Mouse (Mus musculus): ENCODE results near the gene Tpx2.
A peak's percentile ranks its signal among the peaks of the same experiment; 100 is the strongest.

Gene Tpx2

DNA sequence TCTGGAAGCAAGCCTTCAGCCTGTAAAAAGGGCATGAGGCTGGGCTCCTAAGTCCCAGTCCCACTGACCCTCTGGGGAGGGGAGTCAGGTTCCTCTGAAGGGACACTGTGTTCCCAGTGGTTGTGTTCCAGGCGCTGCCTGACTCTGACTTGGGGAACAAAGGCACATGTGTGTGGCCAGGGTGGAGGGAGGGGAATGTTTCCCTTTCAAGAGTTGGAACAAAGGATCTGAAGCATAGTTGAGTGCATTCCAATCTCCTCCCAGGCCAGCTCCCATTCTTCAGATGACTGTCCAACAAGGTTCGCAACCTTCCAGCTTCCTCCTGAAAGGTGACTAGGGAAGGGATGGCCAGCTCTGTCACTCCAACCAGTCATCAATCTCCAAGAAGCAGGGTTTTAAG, 27.4 kb upstream of the Tpx2 start:
- peak; percentile 52 for DNase-seq (ENCODE audit: low spot score)

GRCm38 (mm10) chr2:152821023-152821422, 26.7 kb upstream of the Tpx2 start:
- DNase-seq (ENCODE audit: low spot score), result peak; percentile 41

DNA sequence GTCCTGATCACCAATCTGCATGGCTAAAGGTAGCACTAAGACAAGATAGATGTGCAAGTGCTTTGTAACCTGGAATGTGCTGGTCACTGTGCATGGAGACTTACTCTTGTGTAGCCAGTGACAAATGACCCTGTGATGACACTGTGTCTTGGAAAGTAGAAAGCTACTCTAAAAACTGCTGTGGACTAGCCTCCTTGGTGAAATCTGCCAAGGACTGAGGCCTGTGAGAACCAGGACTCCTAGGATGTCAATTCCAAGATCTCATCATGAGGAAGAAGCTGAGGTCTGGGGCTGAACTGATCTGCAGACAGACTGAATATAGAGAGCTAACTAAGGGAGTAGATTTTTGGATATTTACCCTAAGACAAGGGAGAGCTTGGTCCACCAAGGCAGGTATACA, 26.2 kb upstream of the Tpx2 start:
- DNase-seq (ENCODE audit: low spot score), result no peak

- no peak for DNase-seq (ENCODE audit: low spot score)
Observed at GRCm38 (mm10) chr2:152823770-152824169, 24.0 kb upstream of the Tpx2 start.

DNA sequence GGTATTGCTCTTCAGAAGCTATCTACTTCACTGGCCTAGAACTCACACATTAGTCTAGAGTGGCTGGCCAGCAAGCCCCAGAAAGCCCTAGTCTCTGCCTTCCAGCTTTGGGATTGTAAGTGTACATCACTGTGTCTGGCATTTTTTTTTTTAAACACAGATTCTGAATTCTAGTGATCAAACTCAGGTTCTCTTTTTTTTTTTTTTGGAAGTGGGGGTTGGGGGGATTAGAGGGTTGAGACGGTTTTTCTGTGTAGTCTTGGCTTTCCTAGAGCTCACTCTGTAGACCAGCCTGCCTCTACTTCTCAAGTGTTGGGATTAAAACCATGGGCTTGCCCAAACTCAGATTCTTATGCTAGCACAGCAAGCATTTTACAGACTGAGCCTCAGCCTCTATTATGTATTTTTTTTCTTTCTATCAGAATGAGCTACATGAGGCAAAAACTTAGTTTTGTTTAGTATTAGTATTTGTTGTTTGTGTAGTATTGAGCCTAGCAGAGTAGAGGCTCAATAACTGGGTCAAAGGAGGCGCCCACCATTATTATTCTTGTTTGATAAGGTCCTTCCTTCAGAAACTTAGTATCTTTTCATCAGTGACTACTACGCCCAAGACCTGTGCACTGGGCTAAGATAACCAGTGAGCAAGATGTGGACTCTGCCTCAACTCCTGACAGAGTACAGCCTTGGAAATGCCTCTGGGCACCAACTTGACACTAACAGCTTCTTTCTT, 23.2 kb upstream of the Tpx2 start:
- DNase-seq (ENCODE audit: low spot score), result no peak

DNA sequence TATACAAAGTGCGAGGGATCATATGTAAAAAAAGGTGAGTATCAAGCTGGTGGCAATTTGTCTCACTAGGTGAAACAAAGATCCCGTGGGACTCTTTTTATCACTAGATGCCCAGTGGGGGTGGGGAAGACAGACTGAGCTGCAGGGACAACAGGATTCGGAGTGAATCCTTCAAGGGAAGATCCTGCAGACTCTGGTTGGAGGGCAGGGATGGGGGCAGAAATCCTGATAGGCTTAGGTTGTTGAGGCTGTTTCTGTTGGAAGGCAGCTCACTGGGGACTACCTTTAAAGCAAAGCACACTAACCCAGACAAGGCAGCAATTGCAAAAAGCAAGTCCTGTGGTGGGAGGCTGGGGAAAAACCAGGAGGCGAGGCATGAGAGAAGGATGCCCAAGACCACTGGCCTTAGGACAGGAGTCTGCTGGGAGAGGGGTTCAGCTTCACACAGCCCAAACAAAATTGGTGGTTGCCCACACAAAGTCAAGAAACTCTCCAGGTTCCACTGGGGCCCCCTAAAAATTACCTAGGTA, 22.5 kb upstream of the Tpx2 start:
- DNase-seq (ENCODE audit: low spot score), result no peak

DNA sequence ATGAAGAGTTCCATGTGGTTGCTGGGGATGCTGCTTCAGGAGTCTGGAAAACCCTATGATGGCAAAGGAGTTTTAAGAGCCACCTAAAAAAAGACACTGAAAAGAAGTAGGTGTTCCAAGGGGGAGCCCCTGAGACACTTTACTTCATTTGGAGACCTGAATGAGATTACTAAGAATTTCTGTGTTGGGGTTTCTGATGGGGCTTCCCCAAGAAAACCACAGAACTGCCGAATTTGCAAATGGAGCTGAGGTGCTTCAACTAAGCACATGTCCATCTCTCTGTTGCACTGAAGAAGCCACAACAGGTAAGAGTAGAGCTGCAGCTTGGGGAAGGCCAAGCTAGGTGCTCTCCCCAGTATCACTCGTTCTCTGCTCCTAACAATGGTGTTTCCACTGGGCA, 22.1 kb upstream of the Tpx2 start:
- no peak for DNase-seq (ENCODE audit: low spot score)

DNA sequence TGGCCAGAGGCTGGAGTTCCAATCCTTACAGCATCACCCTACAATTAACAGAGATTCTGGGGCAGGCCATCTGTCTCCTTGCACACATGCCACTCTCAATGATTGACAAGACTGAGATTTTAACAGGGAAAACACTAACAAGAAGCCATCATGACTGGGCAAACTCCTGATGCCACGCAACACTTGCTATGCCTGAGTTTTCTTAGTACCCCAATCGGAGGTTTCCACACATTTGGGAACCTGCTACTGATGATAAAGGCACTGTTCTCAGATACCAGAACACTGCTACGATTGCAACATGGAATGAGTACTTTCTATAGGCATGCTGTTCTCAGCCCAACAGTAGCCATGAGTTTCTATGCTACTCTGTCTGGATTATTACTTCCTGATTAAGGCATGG, 21.3 kb upstream of the Tpx2 start:
- DNase-seq (ENCODE audit: low spot score), result no peak

DNA sequence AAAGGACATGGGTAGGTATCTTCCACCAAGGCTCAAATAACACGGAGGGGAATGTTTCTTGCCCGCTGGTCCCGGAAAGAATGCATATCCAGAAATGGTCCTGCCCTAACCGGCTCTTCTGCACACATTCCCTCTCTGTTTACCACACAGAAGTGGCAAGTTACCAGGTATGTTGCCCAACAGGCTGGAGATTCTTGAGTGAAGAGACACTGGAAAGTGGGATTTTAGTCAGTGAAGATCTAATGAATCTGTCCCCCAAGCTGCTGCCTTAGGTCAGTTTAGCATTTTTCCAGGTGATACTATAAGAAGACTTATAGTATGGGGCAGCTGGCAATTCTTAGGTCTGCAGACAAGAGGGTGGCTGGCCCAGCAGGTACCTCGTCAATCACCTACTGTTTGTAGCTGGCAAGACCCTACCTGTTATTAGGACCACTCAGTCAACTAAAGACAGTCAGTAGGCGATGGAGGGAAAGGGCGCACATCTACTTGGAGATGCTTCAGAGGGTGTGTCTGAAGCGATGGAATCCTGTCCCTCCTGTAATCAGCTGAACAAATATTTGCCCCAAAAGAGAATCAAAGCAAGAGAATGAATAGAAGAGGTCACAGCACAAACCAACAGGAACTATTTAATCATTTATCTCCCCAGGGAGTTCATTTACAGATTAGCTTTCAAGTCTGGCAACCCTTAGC, 20.3 kb upstream of the Tpx2 start:
- peak; percentile 73 for DNase-seq (ENCODE audit: low spot score)

GRCm38 (mm10) chr2:152828011-152828370, 19.8 kb upstream of the Tpx2 start:
- DNase-seq (ENCODE audit: low spot score), result peak; percentile 33

- no peak for DNase-seq (ENCODE audit: low spot score)
Observed at GRCm38 (mm10) chr2:152828532-152828931, 19.2 kb upstream of the Tpx2 start.

DNA sequence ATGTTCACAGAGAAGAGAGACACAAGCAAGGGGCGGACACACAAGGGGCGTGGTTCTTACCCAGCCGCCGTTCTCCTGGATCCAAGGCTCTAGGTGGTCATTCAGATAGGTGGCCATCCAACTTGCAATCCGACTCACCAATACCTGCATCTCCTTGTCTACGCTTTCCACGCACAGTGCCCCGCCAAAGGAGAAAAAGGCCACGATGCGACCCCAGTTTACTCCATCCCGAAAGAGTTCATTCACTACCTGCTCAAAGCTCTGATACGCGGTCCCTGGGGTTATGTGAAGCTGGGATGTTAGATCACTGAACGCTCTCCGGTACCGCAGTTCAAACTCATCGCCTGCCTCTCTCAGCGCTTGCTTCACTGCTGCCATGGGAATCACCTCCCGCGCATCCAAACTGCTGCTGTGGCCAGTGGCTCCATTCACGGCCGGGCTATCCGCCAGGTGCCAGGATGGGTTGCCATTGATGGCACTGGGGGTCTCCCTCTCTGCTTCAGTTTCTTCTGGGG, 18.3 kb upstream of the Tpx2 start:
- DNase-seq (ENCODE audit: low spot score), result no peak

- peak; percentile 94 for DNase-seq (ENCODE audit: low spot score)
Observed at GRCm38 (mm10) chr2:152830021-152830921, 17.5 kb upstream of the Tpx2 start.

DNA sequence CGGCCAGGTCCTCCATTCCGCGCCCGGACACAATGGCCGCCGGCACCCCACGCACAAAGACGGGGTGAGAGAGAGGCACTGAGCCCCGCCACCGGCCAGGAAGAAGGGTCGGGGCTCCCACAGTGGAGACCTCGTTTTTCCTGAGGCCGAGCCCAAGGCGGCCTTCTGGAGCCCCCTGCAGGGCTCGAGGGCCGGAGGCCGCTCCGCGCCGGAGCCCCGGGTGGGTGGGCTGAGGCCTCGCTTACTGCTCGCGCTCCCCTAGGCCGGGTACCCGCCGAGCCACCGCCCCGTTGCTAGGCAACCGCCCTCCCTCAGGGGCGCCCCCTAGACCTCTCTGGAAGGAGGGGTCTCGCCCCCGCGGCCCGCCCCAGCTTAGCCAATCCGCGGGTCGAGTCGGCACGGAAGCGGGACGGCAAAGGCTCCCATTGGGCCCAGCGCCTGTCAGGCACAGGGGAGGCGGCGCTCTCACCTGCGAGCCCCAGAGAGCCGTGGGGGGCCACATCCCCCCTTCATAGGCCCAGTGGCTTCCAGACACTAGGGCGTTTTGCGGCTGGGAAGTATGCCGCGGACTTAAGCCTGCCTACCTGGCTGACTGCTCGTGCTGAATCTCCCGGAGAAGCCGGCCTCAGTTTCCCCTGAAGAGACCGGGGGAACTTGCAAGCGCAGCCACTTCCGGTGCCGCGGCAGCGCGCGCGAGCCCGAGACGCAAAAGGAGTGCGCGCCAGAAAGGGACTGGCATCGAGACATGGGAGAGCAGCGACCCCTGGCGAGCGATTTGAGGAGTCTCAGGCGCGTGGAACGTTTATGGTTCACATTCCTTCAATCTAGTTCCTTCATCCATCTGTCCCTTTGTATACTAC, 16.5 kb upstream of the Tpx2 start, which contains the start of gene Bcl2l1:
Bcl2l1 (minus strand) TSS at position 710 of the 860 bp plus-strand sequence.
- DNase-seq (ENCODE audit: low spot score), result peak; percentile 98

- no peak for DNase-seq (ENCODE audit: low spot score)
Observed at GRCm38 (mm10) chr2:152839256-152839655, 8.5 kb upstream of the Tpx2 start.

DNA sequence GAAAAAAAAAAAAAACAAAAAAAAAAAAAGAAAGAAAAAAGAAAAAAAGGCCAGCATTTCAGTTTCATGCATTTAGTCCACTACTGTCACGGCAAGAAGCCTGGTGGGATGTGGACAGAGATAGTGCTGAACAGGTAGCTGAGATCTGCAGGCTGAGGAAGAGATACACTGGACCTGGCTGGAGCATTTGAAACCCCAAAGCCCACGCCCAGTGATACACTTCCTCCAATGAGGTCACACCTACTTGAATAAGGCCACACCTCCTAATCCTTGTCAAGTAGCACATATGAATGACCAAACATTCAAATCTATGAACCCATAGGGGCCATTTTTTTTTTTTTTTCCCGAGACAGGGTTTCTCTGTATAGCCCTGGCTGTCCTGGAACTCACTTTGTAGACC, 5.0 kb upstream of the Tpx2 start:
- DNase-seq (ENCODE audit: low spot score), result no peak

DNA sequence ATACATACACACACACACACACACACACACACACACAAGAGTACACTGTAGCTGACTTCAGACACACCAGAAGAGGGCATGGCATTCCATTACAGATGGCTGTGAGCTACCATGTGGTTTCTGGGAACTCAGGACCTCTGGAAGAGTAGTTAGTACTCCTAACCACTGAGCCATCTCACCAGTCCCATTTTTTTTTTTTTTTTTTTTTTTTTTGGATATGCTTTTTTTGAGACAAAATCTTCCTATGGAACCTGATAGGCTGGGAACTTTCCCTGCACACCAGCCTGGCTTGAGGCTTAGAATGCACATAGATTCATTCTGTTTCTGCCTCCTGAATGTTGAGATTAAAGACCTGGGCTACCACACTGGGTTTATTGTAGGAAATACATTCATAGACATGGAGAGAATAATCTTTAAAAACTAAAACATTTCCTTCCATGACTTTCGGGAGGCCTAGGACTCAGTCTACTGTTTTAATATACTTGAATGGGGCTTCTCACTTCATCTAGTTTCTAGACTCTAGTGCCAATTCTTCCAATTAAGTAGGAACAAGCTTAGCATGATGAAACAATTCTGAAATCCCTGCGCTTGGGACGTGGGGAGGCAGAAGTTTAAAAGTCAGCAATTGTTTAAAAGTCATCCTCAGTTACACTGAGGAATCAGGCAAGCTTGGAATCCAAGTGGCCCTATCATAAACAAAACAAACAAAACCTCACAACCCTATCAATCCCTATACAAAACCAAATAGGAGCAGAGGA, 528 bp upstream of the Tpx2 start:
- no peak for DNase-seq (ENCODE audit: low spot score)

GRCm38 (mm10) chr2:152848466-152848865, 702 bp downstream of the Tpx2 start:
- DNase-seq (ENCODE audit: low spot score), result no peak

DNA sequence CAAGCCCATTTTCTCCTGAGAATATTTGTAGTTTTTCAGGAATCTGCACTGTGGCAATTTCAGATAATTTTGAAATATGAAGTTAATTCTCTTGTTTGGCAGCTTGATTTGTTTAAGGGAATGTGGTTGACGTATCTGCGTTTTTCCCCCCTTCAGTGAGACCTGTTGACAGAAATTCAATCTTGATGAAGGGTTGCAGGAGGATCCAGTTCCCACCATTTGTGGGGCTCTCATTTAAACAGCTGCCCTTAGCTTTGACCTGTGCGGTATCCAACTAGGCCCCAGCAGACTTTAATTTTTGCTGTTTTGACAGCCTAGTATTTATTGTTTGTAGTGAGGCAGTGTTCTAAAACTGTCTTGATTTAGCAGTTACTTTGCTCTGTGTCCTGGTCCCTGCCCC, 11.7 kb downstream of the Tpx2 start:
- DNase-seq (ENCODE audit: low spot score), result no peak

- no peak for DNase-seq (ENCODE audit: low spot score)
Observed at GRCm38 (mm10) chr2:152861891-152862290, 14.1 kb downstream of the Tpx2 start.

DNA sequence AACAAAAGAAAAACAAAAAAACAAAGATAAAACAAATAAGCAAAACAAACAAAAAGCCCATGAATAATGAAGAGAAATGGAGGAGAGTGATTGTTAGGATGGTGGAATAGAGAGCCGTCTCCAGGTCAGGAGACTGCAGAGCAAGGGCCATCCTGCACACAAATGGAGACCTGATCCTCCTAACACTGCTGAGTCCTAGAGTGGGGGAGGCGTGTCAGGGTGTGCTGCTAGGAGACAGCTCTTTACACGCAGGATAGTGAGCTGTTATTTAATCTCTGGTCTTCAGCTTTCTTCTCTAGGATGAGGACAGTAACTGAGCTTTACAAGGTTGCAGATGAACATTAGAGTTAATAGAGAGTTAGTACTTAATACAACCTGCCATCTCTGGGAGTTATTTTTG, 14.9 kb downstream of the Tpx2 start:
- DNase-seq (ENCODE audit: low spot score), result no peak

Data from urinary bladder, postnatal 14 days (tissue).